Mouse (Mus musculus) kidney, postnatal 4 days (tissue): ENCODE measurements at regions not wholly inside any gene's neighbourhood (a gene's known extent, or its start where the extent isn't known, plus 50 kb on each side); places are given as distances from the start of the nearest gene placed in this dataset.

Experiments used
- DNase-seq, 2 experiments: peaks; one replicate each; pipeline ENCODE4 v3.0.0; 2021; ENCODE audit warnings: mixed read lengths in 2 of 2

- no peak for DNase-seq
Measured at GRCm38 (mm10) chrX:85481326-85481725, 92.5 kb upstream of the Tab3 start.

- peak; percentile 1 to 7 for DNase-seq
Measured at GRCm38 (mm10) chrX:85496943-85497342, 76.9 kb upstream of the Tab3 start.
